Mouse (Mus musculus) Patski (cell line): ENCODE results near the gene Slc29a3. TPM values are rescaled to one million over a fixed set of nuclear protein-coding genes. Genes with fewer than 3 reads are reported as not detected.

Source experiments
- ATAC-seq: fragments of 100-300 bp; one replicate; pipeline ENCODE4 v1.8.0; 2021
- CTCF ChIA-PET: fragments of 350-600 bp; sonication (Branson Sonifier 250); formaldehyde crosslinking; loops from one replicate; lab custom pipeline; 2022; ENCODE audit warnings: inconsistent platforms; lab: Charles Lee
- POLR2A ChIA-PET: fragments of 350-600 bp; sonication (Branson Sonifier 250); formaldehyde crosslinking; loops from one replicate; lab custom pipeline; 2022; ENCODE audit warnings: antibody characterized with exemption, inconsistent platforms; lab: Charles Lee
- DNase-seq: peaks from one replicate; pipeline ENCODE4 v3.0.0-alpha.2; 2011; ENCODE audit warnings: low read depth, low spot score
- H3K27me3 ChIP-seq: fragments of 371-371 bp; one replicate; pipeline ENCODE4 v1.5.1; 2021
- CTCF ChIP-seq: fragments of 100-300 bp; IDR thresholded peaks from one replicate; pipeline ENCODE4 v1.5.1; 2021
- in situ Hi-C: fragments of 300-500 bp; cut with MboI; formaldehyde crosslinking; loops from 3 replicates; pipeline ENCODE4 v1.11.1; 2018; ENCODE audit warnings: low pct_unique_long_range_greater_than_20kb, mixed read lengths
- polyA plus RNA-seq: library from polyadenylated mRNA; unstranded; gene quantifications from one replicate; pipeline ENCODE4 v1.2.3, GENCODE M21; 2021

The Slc29a3 gene
- polyA plus RNA-seq, 1 experiment from 2014 or later, result 11.2 TPM

DNA sequence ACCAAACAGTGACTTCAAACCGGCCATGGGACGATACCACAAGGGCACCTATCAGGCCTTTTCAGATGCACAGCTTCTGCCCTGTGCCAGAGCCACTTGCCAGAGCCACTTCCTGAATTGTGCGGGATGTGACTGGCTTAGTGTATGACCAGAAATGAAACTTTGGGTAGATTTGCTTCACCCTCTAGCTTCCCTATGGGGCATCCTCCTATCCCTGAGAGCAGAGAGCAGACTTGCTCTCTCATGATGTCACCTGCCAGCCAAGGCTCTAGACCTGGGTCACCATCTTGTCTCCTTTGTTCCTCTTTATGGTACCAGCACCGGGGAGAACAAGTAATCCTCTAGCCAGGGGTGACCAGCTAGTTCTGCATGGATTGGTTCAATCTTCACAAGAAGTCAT, 46.3 kb downstream of the Slc29a3 start:
- POLR2A ChIA-PET, result no interaction called here

DNA sequence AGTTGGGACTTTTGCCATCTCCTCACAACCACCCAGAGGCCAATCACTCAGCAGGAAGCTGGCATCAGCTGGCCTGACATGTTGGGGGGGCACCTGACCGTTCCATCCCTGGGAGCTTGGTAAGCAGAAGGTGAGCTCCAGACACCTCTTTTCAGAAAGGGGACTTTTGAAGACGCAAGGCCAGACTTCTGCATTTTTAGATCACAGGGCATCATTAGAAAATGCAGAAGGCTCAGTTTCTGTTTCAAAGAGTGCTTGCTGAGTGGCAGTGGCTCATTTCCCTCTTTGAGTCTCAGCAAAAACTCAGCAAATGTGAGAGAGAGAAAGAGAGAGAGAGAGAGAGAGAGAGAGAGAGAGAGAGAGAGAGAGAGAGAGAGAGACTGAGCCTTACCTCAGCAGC, 47.5 kb downstream of the Slc29a3 start:
- DNase-seq, result no peak
- POLR2A ChIA-PET, result interaction anchor here (0.5 to 0.7 kb wide), 2 partner anchors 33 to 68 kb away, joined by 7 read pairs; no protein-coding TSS in a partner anchor
- peaks cover 11% of the 10 kb centered on the region for H3K27me3 ChIP-seq
- in situ Hi-C loops, result no loop called here
- CTCF ChIA-PET, result no interaction called here
- no peak for ATAC-seq
- no peak for TF ChIP-seq CTCF

More for the DNA sequence above, 46.3 kb downstream of the Slc29a3 start:
- peaks cover 7% of the 10 kb centered on the region for H3K27me3 ChIP-seq
- CTCF ChIA-PET, result no interaction called here
- in situ Hi-C loops, result no loop called here
- ATAC-seq (no peak), DNase-seq (no peak)
- no peak for TF ChIP-seq CTCF

DNA sequence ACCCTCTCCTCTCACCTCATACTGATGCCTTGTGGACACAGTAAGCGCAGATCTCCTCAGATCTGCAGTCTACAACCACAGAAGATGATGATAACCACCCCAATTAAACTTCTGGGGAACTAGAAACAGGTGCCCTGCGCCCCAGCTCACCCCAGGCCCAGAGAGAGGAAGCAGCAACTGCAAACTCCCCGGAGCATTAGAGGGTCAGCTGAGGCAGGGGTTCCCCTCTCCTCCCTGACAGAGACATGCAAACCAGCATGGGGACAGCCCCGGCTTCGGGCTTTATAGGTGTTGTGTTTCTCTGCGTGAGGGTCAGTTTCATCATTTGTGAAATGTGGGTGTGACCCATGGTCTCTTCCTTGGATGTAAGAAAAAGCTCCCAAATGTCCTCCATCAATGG, 54.8 kb downstream of the Slc29a3 start:
- DNase-seq (no peak), ATAC-seq (no peak)
- no peak for TF ChIP-seq CTCF
- peaks cover 26% of the 10 kb centered on the region for H3K27me3 ChIP-seq
- ChIA-PET CTCF (interaction anchor here (0.7 to 1.5 kb wide), 3 partner anchors 9 to 364 kb away, joined by 3 to 6 read pairs (median 3); no protein-coding TSS in a partner anchor), POLR2A (interaction anchor here (1.2 kb wide), 1 partner anchor 169 kb away, joined by 3 read pairs; no protein-coding TSS in a partner anchor)
- in situ Hi-C loops, result loop anchor here (5.0 kb wide), 2 partner anchors 285 to 385 kb away; no protein-coding TSS in a partner anchor

DNA sequence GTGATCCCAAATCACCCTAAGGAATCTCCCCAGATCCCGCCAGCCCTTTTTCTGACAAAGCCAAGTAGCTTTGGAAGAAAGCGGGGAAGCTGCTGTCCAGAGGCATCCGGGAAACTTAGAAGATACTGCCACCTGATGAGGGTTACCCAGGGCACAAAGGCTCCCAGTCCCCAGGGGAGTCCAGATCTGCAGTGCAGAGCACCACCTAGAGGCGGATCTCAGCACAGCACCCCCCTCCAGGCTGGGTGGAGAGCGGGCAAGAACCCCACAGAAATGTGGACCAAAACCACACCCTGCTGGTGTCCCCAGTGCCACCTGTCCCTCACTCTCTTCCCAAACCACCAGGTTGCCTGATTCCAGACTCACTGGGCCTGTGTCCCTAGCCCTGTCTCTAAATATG, 55.6 kb downstream of the Slc29a3 start:
- H3K27me3 ChIP-seq, result peaks cover 24% of the 10 kb centered on the region
- POLR2A ChIA-PET, result interaction anchor here (1.2 kb wide), 1 partner anchor 168 kb away, joined by 3 read pairs; no protein-coding TSS in a partner anchor
- in situ Hi-C loops, result loop anchor here (5.0 kb wide), 2 partner anchors 285 to 385 kb away; no protein-coding TSS in a partner anchor
- peak; percentile 57 for ATAC-seq
- peak; percentile 93 for TF ChIP-seq CTCF
- DNase-seq, result no peak
- CTCF ChIA-PET, result interaction anchor here (0.8 to 1.5 kb wide), 2 partner anchors 8 to 162 kb away, joined by 3 to 6 read pairs; no protein-coding TSS in a partner anchor

DNA sequence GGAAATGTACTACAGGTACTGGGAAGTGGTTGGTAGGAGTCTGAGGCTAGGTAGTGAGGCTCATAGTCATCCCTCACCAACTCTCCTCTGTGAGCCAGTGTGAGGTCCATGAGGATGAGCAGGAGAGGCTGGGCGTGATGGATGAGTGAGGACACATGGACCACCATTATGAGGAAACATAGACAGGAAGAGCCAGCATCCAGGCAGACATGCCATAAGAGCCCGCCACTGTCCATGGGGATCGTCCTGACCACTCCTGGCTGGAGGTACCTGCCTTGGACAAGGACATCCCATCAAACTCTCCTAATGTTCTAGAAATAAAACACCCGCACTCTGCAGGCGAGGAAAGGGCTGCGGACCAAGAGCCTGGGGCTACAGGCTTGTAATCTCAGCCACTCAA, 56.2 kb downstream of the Slc29a3 start, which contains the start of gene Cdh23:
Gene Cdh23, minus strand, starts transcription at position 101 of the 400 bp plus-strand sequence.
- ChIA-PET POLR2A (no interaction called here), CTCF (interaction anchor here (1.5 kb wide), 1 partner anchor 162 kb away, joined by 3 read pairs; no protein-coding TSS in a partner anchor)
- in situ Hi-C loops, result loop anchor here (5.0 kb wide), 2 partner anchors 284 to 384 kb away; no protein-coding TSS in a partner anchor
- no peak for ATAC-seq
- TF ChIP-seq CTCF, result no peak
- no peak for DNase-seq
- H3K27me3 ChIP-seq, result peaks cover 21% of the 10 kb centered on the region

DNA sequence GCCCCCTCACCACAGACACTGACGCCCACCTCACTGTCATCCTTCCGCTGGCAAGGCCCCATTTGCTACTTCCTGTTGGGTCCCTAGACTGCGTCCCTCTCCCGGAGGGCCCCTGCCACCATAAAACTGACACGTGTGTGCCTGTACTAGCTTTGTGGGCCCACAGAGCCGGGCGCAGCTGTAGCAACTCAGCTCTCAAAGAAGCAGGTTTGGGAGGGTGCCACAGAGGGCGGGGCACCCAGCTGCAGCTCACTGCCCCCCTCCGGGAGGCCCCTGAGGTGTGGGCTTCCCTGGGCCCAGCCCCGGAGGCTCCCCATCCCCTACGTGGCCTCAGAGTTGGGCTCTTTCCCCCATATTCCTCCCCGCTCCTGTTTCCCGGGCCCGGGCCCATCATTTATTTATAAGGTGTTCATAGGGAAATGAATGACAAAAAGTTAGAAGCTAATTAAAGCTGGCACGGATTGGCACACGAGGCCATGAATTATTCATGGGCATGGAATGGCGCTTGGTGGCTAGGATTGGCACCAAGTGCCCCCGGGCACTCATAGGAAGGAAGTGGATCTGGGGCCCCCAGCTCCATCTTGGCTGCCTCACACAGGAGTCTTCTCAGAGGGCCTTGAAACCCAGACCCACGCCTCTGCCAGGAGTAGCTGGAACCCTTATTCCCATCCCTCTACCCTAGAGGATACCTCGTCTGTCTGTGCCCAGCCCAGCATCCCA, 60.8 kb downstream of the Slc29a3 start:
- CTCF ChIA-PET, result no interaction called here
- ATAC-seq, result no peak
- in situ Hi-C loops, result no loop called here

DNA sequence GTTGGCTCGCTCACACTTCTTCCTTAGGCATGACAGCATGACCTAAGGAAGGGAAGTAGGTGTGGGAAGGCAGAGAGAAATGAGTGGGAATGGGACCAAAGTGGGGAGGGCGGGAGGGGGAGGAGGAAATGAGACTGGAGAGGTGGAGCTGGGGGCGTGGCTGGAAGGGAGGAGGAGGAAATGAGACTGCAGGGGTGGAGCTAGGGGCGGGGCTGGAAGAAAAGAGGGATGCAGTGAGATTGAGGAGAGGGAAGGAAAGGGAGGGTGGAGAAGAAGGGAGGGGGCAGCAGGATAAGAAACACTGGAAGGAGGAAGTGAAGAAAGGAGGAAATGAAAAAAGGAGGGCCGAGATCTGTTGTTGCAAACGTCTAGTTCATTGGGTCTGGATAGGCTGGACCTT, 61.6 kb downstream of the Slc29a3 start:
- no peak for ATAC-seq
- CTCF ChIA-PET, result interaction anchor here (0.8 kb wide), 1 partner anchor 339 kb away, joined by 3 read pairs; no protein-coding TSS in a partner anchor
- POLR2A ChIA-PET, result interaction anchor here (0.5 to 0.7 kb wide), 2 partner anchors 183 to 504 kb away, joined by 3 to 4 read pairs; no protein-coding TSS in a partner anchor
- in situ Hi-C loops, result no loop called here
- TF ChIP-seq CTCF, result no peak
- H3K27me3 ChIP-seq, result peaks cover 41% of the 10 kb centered on the region
- DNase-seq, result no peak

More for the DNA sequence above, 60.8 kb downstream of the Slc29a3 start:
- no peak for DNase-seq
- no peak for TF ChIP-seq CTCF
- POLR2A ChIA-PET, result no interaction called here
- H3K27me3 ChIP-seq, result peaks cover 32% of the 10 kb centered on the region

DNA sequence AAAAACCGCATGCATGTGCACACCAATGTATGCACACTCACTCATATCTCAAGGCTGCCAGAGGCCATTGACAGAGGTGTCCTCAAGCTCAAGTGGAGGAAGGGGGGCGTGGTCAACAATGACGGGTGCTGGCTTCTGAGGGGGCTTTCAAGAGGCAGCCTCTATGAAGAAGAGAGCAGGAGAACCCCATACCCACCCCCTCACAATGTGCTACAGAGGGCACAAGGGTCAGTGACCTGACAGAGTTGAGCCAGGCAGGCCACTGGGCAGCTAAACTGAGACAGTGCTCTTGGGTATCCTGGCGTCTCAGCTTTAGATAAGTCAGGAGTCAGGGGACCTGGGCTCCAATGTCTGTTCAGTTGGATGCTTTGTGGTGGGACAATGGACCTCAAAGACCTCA, 63.2 kb downstream of the Slc29a3 start:
- POLR2A ChIA-PET, result no interaction called here
- in situ Hi-C loops, result loop anchor here (5.0 kb wide), 1 partner anchor 157 kb away; no protein-coding TSS in a partner anchor
- DNase-seq, result no peak
- no peak for ATAC-seq
- H3K27me3 ChIP-seq, result peaks cover 51% of the 10 kb centered on the region
- CTCF ChIA-PET, result interaction anchor here (2.2 kb wide), 1 partner anchor 8 kb away, joined by 6 read pairs; no protein-coding TSS in a partner anchor
- TF ChIP-seq CTCF, result no peak

DNA sequence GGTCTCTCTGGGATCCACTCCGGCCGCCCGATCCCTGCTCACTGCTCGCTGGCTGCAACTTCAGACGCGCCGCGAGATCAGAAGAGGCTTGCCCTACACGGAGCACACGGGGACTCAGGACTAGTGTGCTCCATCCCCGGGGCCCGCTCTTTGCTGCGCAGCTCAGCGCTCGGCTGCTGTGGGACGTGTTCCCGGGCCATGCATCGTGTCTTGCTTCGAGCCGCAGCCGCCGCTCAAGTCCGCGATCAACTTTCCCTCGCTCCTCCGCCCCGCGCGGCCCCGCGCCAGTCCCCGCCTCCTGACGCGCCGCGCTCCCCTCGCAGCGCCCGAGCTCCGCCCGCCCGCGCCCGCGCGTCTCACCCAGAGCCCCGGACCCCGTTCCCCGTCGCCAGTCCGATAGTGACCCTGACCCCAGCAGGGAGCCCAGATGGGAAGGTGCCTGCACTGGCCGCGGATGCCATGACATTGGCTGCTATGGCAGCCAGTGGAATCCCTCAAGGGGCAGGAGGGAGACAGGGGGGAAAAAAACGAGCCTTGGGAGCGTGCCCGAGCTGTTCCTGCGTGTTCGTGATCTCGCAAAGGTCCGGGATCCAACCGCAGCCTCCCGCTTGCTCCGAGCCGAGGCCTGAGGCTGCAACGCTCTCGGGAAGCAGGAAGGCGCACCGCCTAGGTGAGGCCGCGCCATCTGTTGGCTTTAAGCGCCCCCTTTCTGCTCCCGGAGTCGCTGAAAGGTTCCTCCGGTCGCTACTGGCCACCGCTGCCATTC, 65.4 kb downstream of the Slc29a3 start:
- POLR2A ChIA-PET, result no interaction called here
- no peak for TF ChIP-seq CTCF
- ATAC-seq (peak; percentile 17), DNase-seq (no peak)
- CTCF ChIA-PET, result interaction anchor here (2.2 kb wide), 1 partner anchor 10 kb away, joined by 6 read pairs; no protein-coding TSS in a partner anchor
- peaks cover 51% of the 10 kb centered on the region for H3K27me3 ChIP-seq
- in situ Hi-C loops, result loop anchor here (5.0 kb wide), 1 partner anchor 155 kb away; no protein-coding TSS in a partner anchor

DNA sequence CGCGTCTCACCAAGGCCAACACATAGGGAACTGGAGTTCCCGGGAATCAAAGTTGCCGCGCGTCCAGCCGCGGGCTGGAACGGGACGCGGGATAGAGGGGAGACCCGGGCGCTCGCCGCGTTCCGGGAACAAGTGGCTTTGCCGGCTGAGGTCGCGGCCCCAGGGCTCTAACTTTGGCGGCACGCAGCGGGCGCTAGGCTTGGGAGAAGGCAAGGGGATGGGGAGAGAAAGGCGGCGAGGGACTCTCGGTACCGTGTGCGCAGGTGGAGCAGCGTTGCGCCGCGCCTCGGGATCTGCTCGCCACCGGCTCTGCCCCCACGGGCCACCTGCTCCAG, 66.0 kb downstream of the Slc29a3 start:
- no peak for TF ChIP-seq CTCF
- H3K27me3 ChIP-seq, result peaks cover 51% of the 10 kb centered on the region
- in situ Hi-C loops, result loop anchor here (5.0 kb wide), 1 partner anchor 154 kb away; no protein-coding TSS in a partner anchor
- no peak for DNase-seq
- ATAC-seq, result no peak
- CTCF ChIA-PET, result no interaction called here
- POLR2A ChIA-PET, result no interaction called here
